Mouse (Mus musculus): ENCODE results near the gene Ces2g. TPM values are rescaled to one million over a fixed set of nuclear protein-coding genes. Genes with fewer than 3 reads are reported as not detected.

Gene Ces2g
- total RNA-seq, 1 experiment from 2014 or later = 15.4 TPM

Other genes starting within 250 kb of the Ces2g start
- not detected in 2 replicates for gene Ces2a, start 227.7 kb upstream of the Ces2g start, total RNA-seq (2017)
- not detected in 2 replicates for gene Ces2b, start 130.1 kb upstream of the Ces2g start, total RNA-seq (2017)
- gene Ces2c, start 114.7 kb upstream of the Ces2g start, total RNA-seq (2017) = 0.89 TPM in 1 of 2 replicates, not detected in the other
- gene Ces2e, start 35.5 kb upstream of the Ces2g start, total RNA-seq (2017) = not detected in 2 replicates
- gene Ces2f, start 14.4 kb upstream of the Ces2g start, total RNA-seq (2017) = not detected in 2 replicates
- gene Ces2h, start 39.1 kb downstream of the Ces2g start, total RNA-seq (2017) = not detected in 2 replicates
- gene Ces3a, start 86.9 kb downstream of the Ces2g start, total RNA-seq (2017) = not detected in 2 replicates
- not detected in 2 replicates for gene Ces3b, start 122.0 kb downstream of the Ces2g start, total RNA-seq (2017)
- gene Ces4a, start 170.1 kb downstream of the Ces2g start, total RNA-seq (2017) = not detected in 2 replicates
- 204 and 237 TPM in 2 replicates for gene Cbfb, start 209.0 kb downstream of the Ces2g start, total RNA-seq (2017)

Data from hematopoietic stem cell, adult 5-6 weeks (primary cell).